Mouse (Mus musculus) layer of hippocampus, adult 2 months (tissue): ENCODE measurements around the gene Ephb4. TPM values are rescaled to one million over a fixed set of nuclear protein-coding genes. Genes with fewer than 3 reads are reported as not detected.

Source experiments
- DNase-seq, 2 experiments: peaks; one replicate each; pipeline ENCODE4 v3.0.0; 2022; ENCODE audit warnings: low spot score in 2 of 2
- H3K27ac ChIP-seq: fragments of 200-600 bp; 2 replicates; pipeline ENCODE4 v1.8.1; 2022
- H3K4me3 ChIP-seq: fragments of 200-600 bp; 2 replicates; pipeline ENCODE4 v1.8.1; 2022; ENCODE audit warnings: mild to moderate bottlenecking
- CTCF ChIP-seq: fragments of 200-600 bp; conservative IDR thresholded peaks from 2 replicates; pipeline ENCODE4 v1.8.1; 2022; ENCODE audit warnings: antibody characterized with exemption, mild to moderate bottlenecking, moderate library complexity
- long read RNA-seq, 2 experiments: library from polyadenylated mRNA; stranded (forward); transcript quantifications; one replicate each; pipeline ENCODE4 v2.0.0; 2021; ENCODE audit warnings: borderline mapping rate in 2 of 2
- total RNA-seq, 2 experiments: library from RNA; stranded (reverse); gene quantifications; 2 replicates each; pipeline ENCODE4 v1.2.3; 2021

The Ephb4 gene
- total RNA-seq: 1 to 10 TPM; 5.6 to 5.7 TPM
- long read RNA-seq, experiment 1, full-length matches to known transcripts: 8 of 10 reads
- long read RNA-seq, experiment 1, partial matches to known transcripts: 2 of 10 reads
- long read RNA-seq, experiment 1, other reads (novel, unspliced or antisense): 0 of 10 reads
- long read RNA-seq, experiment 2, full-length matches to known transcripts: 7 of 8 reads
- long read RNA-seq, experiment 2, partial matches to known transcripts: 0 of 8 reads
- long read RNA-seq, experiment 2, other reads (novel, unspliced or antisense): 1 of 8 reads

- 0 out of 2 replicates have a peak, but pooled peaks have one; percentile 19 for TF ChIP-seq CTCF
- peak within 1 kb of the TSS; percentile 76 for H3K27ac ChIP-seq
- peak within 1 kb of the TSS; percentile 64 for H3K4me3 ChIP-seq
- DNase-seq: peak; percentile 53 to 67
Measured at GRCm38 (mm10) chr5:137349384-137350204, at the start of gene Ephb4. Gene Ephb4 (plus strand): TSS chr5:137350109.

GRCm38 (mm10) chr5:137301253-137301652 lies 48.7 kb upstream of the Ephb4 start:
- Histone ChIP-seq H3K4me3 (no peak overlapping the region), H3K27ac (no peak overlapping the region)
- DNase-seq: no peak
- TF ChIP-seq CTCF: no peak

- peak overlapping the region; percentile 97; the same call in 1 of the 2 replicates for H3K27ac ChIP-seq
- H3K4me3 ChIP-seq: no peak overlapping the region
- no peak for DNase-seq
- TF ChIP-seq CTCF: no peak
Measured at GRCm38 (mm10) chr5:137303609-137304008, 46.3 kb upstream of the Ephb4 start.

DNA sequence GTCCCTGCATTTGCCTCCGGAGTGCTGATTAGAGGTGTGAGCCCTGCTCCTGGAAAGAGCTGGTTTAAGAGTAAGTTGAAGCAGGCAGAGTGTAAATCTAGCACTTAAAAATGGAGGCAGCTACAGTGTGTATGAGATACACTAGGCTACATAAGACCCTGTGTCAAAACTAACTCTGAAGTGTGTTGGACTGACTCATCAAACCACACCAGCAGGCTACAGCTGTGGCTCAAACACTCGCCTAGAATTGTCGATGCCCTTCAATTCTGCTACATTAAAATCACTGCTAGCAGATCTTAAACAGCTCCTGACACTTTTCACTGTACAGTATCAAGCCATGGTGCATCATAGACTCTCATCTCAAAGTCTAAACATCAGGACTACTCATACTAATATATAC lies 45.7 kb upstream of the Ephb4 start:
- H3K4me3 ChIP-seq: no peak overlapping the region
- DNase-seq: no peak
- peak overlapping the region; percentile 97; the same call in 1 of the 2 replicates for H3K27ac ChIP-seq
- no peak for TF ChIP-seq CTCF

DNA sequence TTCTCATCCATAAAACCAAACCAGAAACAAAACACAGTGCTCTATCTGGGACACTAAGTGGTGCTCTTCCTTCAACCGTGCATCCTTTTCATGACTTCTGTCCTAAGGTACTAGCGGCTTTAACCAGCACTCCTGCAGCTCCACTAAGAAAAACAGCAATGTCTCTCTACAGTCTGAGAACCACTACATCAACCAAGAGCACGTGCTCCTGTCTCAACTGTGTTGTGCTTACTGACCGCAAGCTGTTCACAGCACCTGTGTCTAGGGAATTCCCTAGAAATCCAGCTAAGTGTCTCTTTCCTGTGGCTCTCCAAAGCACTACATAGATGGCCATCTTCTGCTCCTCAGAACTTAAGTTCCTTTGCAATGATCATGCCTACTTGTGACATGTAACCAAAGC lies 45.1 kb upstream of the Ephb4 start:
- no peak for DNase-seq
- peak overlapping the region; percentile 97 for H3K4me3 ChIP-seq
- TF ChIP-seq CTCF: 0 out of 2 replicates have a peak, but pooled peaks have one; percentile 8
- H3K27ac ChIP-seq: peak overlapping the region; percentile 97; the same call in 1 of the 2 replicates

DNA sequence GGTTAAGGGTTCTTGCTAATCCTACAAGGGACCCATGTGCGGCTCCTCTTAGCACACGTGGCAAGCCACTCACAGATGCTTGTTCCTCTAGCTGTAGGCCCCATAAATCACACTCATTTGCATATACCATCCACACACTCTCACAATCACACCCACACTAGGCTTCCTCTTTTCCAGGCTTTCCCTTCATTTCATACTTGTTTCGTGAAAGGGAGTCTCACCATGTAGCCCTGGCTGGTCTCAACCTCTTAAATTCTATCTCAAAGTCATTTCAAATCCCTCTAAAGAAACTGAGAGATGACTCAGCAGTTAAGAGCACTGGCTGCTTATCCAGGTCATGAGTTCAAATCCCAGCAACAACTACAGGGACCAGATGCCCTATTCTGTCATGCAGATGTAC lies 44.1 kb upstream of the Ephb4 start:
- Histone ChIP-seq H3K4me3 (peak overlapping the region; percentile 97), H3K27ac (peak overlapping the region; percentile 97; the same call in 1 of the 2 replicates)
- DNase-seq: no peak
- TF ChIP-seq CTCF: no peak

- Histone ChIP-seq H3K4me3 (peak overlapping the region; percentile 97), H3K27ac (peak overlapping the region; percentile 97)
- TF ChIP-seq CTCF: no peak
- DNase-seq: no peak
Measured at GRCm38 (mm10) chr5:137306439-137307005, 43.4 kb upstream of the Ephb4 start.

DNA sequence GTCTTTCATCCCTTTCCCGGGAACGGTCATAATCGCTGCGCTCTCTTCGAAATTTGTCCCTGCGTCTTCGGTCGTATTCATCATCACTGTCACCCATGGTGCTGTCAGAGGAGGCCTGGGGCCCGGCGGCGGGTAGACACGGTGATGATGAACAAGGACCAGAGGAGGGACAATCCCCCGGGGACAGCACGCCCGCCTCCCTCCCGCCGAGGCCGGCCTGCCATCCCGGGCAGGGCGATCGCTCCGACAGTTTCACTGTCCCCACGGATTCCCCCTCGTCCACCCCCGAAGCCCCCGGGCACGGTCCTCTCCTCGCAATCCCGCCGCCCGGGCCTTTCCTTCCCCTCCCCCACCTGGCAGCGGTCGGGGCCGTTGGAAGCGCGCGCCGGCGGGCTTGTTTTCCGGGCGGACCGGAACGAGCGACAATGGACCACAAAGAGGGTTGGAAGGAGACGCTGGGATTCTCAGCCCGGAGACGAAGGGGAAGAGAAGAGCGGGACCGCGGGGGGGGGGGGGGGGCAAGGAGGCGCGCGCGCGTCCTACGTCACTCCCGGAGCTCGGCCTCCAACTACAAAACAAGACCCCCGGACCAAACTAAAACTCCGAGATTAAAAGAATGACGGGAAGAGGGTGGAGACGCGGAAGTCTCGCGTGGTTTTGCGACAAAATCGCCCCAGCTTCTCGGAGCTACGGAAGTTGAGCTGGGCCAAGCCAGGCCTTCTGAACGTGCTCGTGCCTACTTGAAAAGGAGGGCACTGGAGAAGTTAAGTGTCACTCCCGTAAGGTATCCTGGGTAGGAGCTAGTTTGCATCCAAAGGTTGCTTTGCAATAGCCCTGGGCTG lies 42.6 kb upstream of the Ephb4 start, which contains the start of gene Srrt:
Gene Srrt (minus strand): TSS at position 604 of the 842 bp plus-strand sequence.
- DNase-seq: peak; percentile 88 to 94
- TF ChIP-seq CTCF: no peak
- H3K4me3 ChIP-seq: peak within 1 kb of the TSS; percentile 97
- H3K27ac ChIP-seq: peak within 1 kb of the TSS; percentile 97

- Histone ChIP-seq H3K27ac (peak overlapping the region; percentile 97), H3K4me3 (peak overlapping the region; percentile 97)
- peak; percentile 7; the same call in 1 of the 2 replicates for TF ChIP-seq CTCF
- no peak for DNase-seq
Measured at GRCm38 (mm10) chr5:137308356-137308755, 41.6 kb upstream of the Ephb4 start.

DNA sequence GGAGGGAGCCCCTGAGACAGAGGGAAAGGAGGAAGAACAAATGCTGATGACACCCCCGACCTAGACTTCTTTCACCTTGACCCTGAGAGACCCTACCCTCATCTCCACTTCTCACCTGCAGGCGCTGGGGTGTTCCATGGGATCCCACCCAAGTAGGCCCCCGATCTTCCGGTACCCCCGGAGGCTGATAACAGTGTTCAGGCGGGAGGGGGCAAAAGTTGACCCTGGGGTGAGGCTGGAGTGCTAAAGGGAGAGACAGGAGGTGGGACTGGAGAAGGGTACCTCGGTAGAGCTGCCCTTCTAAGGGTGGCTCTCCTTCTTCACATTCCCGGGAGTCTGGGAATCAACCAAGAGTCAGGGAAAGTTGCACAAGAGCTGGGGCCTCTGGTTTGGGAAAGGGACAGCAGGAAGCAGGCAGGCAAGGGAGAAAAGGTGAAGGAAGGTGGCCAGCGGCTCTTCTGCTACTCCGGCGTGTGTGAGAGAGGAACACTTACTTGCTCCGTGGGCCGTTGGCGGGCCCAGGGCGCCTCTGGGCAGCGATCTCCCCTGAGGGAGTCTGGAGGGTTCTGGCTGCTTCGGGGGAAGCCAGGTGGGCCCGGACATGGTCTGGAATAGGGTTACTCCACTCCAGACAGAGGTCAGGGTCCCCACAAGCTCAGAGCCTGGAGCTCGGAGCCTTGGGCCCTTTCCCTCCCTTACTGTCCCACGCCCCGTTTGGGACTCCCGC lies 36.3 kb upstream of the Ephb4 start:
- peak overlapping the region; percentile 36; the same call in 1 of the 2 replicates for H3K27ac ChIP-seq
- DNase-seq: no peak
- H3K4me3 ChIP-seq: peak overlapping the region; percentile 50
- no peak for TF ChIP-seq CTCF

GRCm38 (mm10) chr5:137314193-137315083 lies 35.5 kb upstream of the Ephb4 start, which contains the start of gene Trip6:
Gene Trip6 (minus strand): TSS chr5:137314404.
- TF ChIP-seq CTCF: no peak
- peak; percentile 53 to 60 for DNase-seq
- Histone ChIP-seq H3K4me3 (peak within 1 kb of the TSS; percentile 50), H3K27ac (peak within 1 kb of the TSS; percentile 36; the same call in 1 of the 2 replicates)
